Mouse (Mus musculus) CH12.LX (cell line): ENCODE data around the gene Sema6d. TPM values are rescaled to one million over a fixed set of nuclear protein-coding genes. Genes with fewer than 3 reads are reported as not detected.

Experiments
- DNase-seq: peaks from one replicate; pipeline ENCODE4 v3.0.0-alpha.2; 2013; ENCODE audit errors: extremely low read depth
- H3K27ac ChIP-seq: 2 replicates; pipeline ENCODE4 v1.5.1; 2012; ENCODE audit warnings: low read depth, mild to moderate bottlenecking, control low read depth, moderate library complexity; ENCODE audit not compliant: insufficient read depth
- H3K27me3 ChIP-seq: replicated peaks from 2 replicates; pipeline ENCODE3; 2012; ENCODE audit warnings: inconsistent platforms
- H3K36me3 ChIP-seq, 2 experiments: replicated peaks in 1 of 2; 2 replicates each; pipeline versions ENCODE3 to v1.6.1; 2012; ENCODE audit warnings: inconsistent platforms in 1 of 2, low read length in 1 of 2, mild to moderate bottlenecking in 1 of 2, mixed read lengths in 1 of 2, moderate library complexity in 1 of 2; ENCODE audit not compliant: control insufficient read depth in 1 of 2, insufficient read depth in 1 of 2
- H3K4me1 ChIP-seq, 2 experiments: 2 replicates each; pipeline ENCODE4 v1.6.1; 2012; ENCODE audit warnings: inconsistent platforms in 1 of 2, moderate library complexity in 1 of 2; ENCODE audit not compliant: insufficient read depth in 2 of 2, control insufficient read depth in 1 of 2
- H3K4me2 ChIP-seq: 2 replicates; pipeline ENCODE4 v1.6.1; 2012; ENCODE audit warnings: low read depth, mild to moderate bottlenecking, control low read depth; ENCODE audit not compliant: poor library complexity, insufficient read depth, severe bottlenecking
- H3K4me3 ChIP-seq, 3 experiments: fragments of 150-350 bp in 1 of 3; sonication (generic) in 1 of 3; replicated peaks in 1 of 3; 2 replicates each; pipeline versions ENCODE3 to v1.5.1; 2011 to 2012; ENCODE audit warnings: low read depth in 2 of 3, low read length in 2 of 3, mild to moderate bottlenecking in 2 of 3, moderate library complexity in 2 of 3, control low read depth in 1 of 3, improper control_type of control experiment in 1 of 3, inconsistent platforms in 1 of 3, mixed read lengths in 1 of 3; ENCODE audit not compliant: poor library complexity in 1 of 3
- H3K79me2 ChIP-seq: replicated peaks from 2 replicates; pipeline ENCODE4 v1.6.1; 2012; ENCODE audit warnings: mild to moderate bottlenecking, moderate library complexity; ENCODE audit not compliant: control insufficient read depth, poor library complexity, insufficient read depth, severe bottlenecking; ENCODE audit errors: extremely low read depth
- H3K9ac ChIP-seq: 2 replicates; pipeline ENCODE4 v1.6.1; 2012; ENCODE audit warnings: low read depth, mild to moderate bottlenecking, control low read depth, moderate library complexity; ENCODE audit not compliant: insufficient read depth
- H3K9me3 ChIP-seq: replicated peaks from 2 replicates; pipeline ENCODE3; 2012; ENCODE audit warnings: low read length, inconsistent platforms, mixed read lengths
- BHLHE40 ChIP-seq: IDR thresholded peaks from 2 replicates; pipeline ENCODE4 v1.6.1; 2011; ENCODE audit warnings: mild to moderate bottlenecking, low read depth, low read length, improper control_type of control experiment
- CHD1 ChIP-seq: IDR thresholded peaks from 2 replicates; pipeline ENCODE4 v1.6.1; 2012; ENCODE audit warnings: low read depth, low read length, improper control_type of control experiment, inconsistent platforms
- CHD2 ChIP-seq: IDR thresholded peaks from 2 replicates; pipeline ENCODE4 v1.6.1; 2011; ENCODE audit warnings: low read length, improper control_type of control experiment
- CTCF ChIP-seq, 2 experiments: IDR thresholded peaks in 1 of 2; conservative IDR thresholded peaks in 1 of 2; 2 replicates each; pipeline ENCODE4 v1.5.1; 2011 to 2012; ENCODE audit warnings: low read depth in 2 of 2, low read length in 2 of 2, improper control_type of control experiment in 1 of 2, inconsistent platforms in 1 of 2, mild to moderate bottlenecking in 1 of 2, moderate library complexity in 1 of 2
- E2F4 ChIP-seq: IDR thresholded peaks from 2 replicates; pipeline ENCODE4 v1.6.1; 2011; ENCODE audit warnings: low read depth, low read length, improper control_type of control experiment; ENCODE audit not compliant: insufficient replicate concordance
- ELF1 ChIP-seq: IDR thresholded peaks from 2 replicates; pipeline ENCODE4 v1.6.1; 2014; ENCODE audit warnings: low read depth, mild to moderate bottlenecking, inconsistent platforms, low read length, improper control_type of control experiment
- ETS1 ChIP-seq: conservative IDR thresholded peaks from 2 replicates; pipeline ENCODE4 v1.6.1; 2012; ENCODE audit warnings: low read depth, mild to moderate bottlenecking, inconsistent platforms, low read length, improper control_type of control experiment, moderate library complexity
- GABPA ChIP-seq: IDR thresholded peaks from 2 replicates; pipeline ENCODE4 v1.6.1; 2012; ENCODE audit warnings: low read depth, low read length, improper control_type of control experiment, inconsistent platforms; ENCODE audit not compliant: insufficient replicate concordance
- JUND ChIP-seq: conservative IDR thresholded peaks from 2 replicates; pipeline ENCODE4 v1.6.1; 2011; ENCODE audit warnings: low read depth, low read length, improper control_type of control experiment
- KAT2A ChIP-seq: IDR thresholded peaks from 2 replicates; pipeline ENCODE4 v1.6.1; 2012; ENCODE audit warnings: low read length, improper control_type of control experiment, inconsistent platforms; ENCODE audit not compliant: insufficient replicate concordance
- MXI1 ChIP-seq: IDR thresholded peaks from 2 replicates; pipeline ENCODE4 v1.6.1; 2011; ENCODE audit warnings: mild to moderate bottlenecking, low read depth, low read length, improper control_type of control experiment
- MYC ChIP-seq: IDR thresholded peaks from 2 replicates; pipeline ENCODE4 v1.6.1; 2011; ENCODE audit warnings: low read depth, mild to moderate bottlenecking, improper control_type of control experiment, low read length
- NRF1 ChIP-seq: IDR thresholded peaks from 2 replicates; pipeline ENCODE4 v1.6.1; 2014; ENCODE audit warnings: low read depth, mild to moderate bottlenecking, inconsistent platforms, low read length, improper control_type of control experiment, moderate library complexity
- PAX5 ChIP-seq: IDR thresholded peaks from 2 replicates; pipeline ENCODE4 v1.6.1; 2012; ENCODE audit warnings: low read length, inconsistent platforms, mixed read lengths
- POLR2AphosphoS2 ChIP-seq: IDR thresholded peaks from 2 replicates; pipeline ENCODE4 v1.6.1; 2011; ENCODE audit warnings: low read depth, low read length, improper control_type of control experiment
- RAD21 ChIP-seq: IDR thresholded peaks from 2 replicates; pipeline ENCODE4 v1.6.1; 2011; ENCODE audit warnings: low read depth, mild to moderate bottlenecking, low read length, improper control_type of control experiment, moderate library complexity
- RCOR1 ChIP-seq: conservative IDR thresholded peaks from 2 replicates; pipeline ENCODE4 v1.6.1; 2012; ENCODE audit warnings: low read depth, mild to moderate bottlenecking, inconsistent platforms, low read length, improper control_type of control experiment
- SIN3A ChIP-seq: IDR thresholded peaks from 2 replicates; pipeline ENCODE4 v1.6.1; 2012; ENCODE audit warnings: low read length, improper control_type of control experiment, inconsistent platforms
- TCF12 ChIP-seq: IDR thresholded peaks from 2 replicates; pipeline ENCODE4 v1.6.1; 2014; ENCODE audit warnings: low read depth, mild to moderate bottlenecking, inconsistent platforms, low read length, improper control_type of control experiment
- USF1 ChIP-seq: IDR thresholded peaks from 2 replicates; pipeline ENCODE4 v1.6.1; 2014; ENCODE audit warnings: low read depth, mild to moderate bottlenecking, inconsistent platforms, low read length, improper control_type of control experiment
- USF2 ChIP-seq: conservative IDR thresholded peaks from 2 replicates; pipeline ENCODE4 v1.6.1; 2011; ENCODE audit warnings: low read depth, low read length, improper control_type of control experiment
- ZC3H11A ChIP-seq: IDR thresholded peaks from 2 replicates; pipeline ENCODE4 v1.6.1; 2012; ENCODE audit warnings: low read depth, mild to moderate bottlenecking, inconsistent platforms, low read length, improper control_type of control experiment
- ZKSCAN1 ChIP-seq: IDR thresholded peaks from 2 replicates; pipeline ENCODE4 v1.6.1; 2012; ENCODE audit warnings: low read depth, inconsistent platforms, low read length, improper control_type of control experiment, borderline replicate concordance
- ZNF384 ChIP-seq: IDR thresholded peaks from 2 replicates; pipeline ENCODE4 v1.6.1; 2012; ENCODE audit warnings: low read depth, low read length, improper control_type of control experiment, inconsistent platforms
- dilution Hi-C: fragments of 300-500 bp; cut with MboI; formaldehyde crosslinking; loops from 2 replicates; pipeline ENCODE4 v1.14.3; 2020; ENCODE audit warnings: low sequenced_read_pairs; ENCODE audit not compliant: extremely low pct_unique_long_range_greater_than_20kb, extremely low pct_ligation_motif_present
- in situ Hi-C: fragments of 300-500 bp; cut with MboI; formaldehyde crosslinking; loops from 3 replicates; pipeline ENCODE4 v1.14.3; 2019; ENCODE audit warnings: low sequenced_read_pairs, low pct_ligation_motif_present, low pct_unique_long_range_greater_than_20kb, mixed read lengths
- polyA plus RNA-seq: library from polyadenylated mRNA; unstranded; fragments of >175 nt; gene quantifications from 2 replicates; pipeline ENCODE4 v1.2.1, GENCODE M21; 2012; ENCODE audit warnings: low read depth; ENCODE audit not compliant: insufficient read length
- total RNA-seq, 2 experiments: library from RNA; depleted of rRNA; stranded (reverse); fragments of 300-350 nt in 1 of 2; fragments of >200 nt in 1 of 2; gene quantifications; 2 replicates each; pipeline ENCODE4 v1.2.3; 2012 to 2014

Gene Sema6d
- total and polyA plus RNA-seq, 3 experiments = not detected

- no peak for DNase-seq
- Histone ChIP-seq H3K4me1 (no peaks in the 10 kb centered on the region), H3K36me3 (no peaks in the 10 kb centered on the region), H3K27me3 (no peaks in the 10 kb centered on the region), H3K4me2 (no peak overlapping the region), H3K4me3 (no peak overlapping the region), H3K9ac (no peak overlapping the region), H3K27ac (no peak overlapping the region), H3K9me3 (peaks cover 42% of the 10 kb centered on the region), H3K79me2 (no peaks in the 10 kb centered on the region)
- in situ Hi-C loops (no loop called here), dilution Hi-C loops (no loop called here)
- no peak for TF ChIP-seq KAT2A
- no peak for TF ChIP-seq NRF1
- no peak for TF ChIP-seq ZKSCAN1
- no peak for TF ChIP-seq CHD2
- no peak for TF ChIP-seq ZNF384
- TF ChIP-seq PAX5 = no peak
- TF ChIP-seq USF2 = no peak
Observed at GRCm38 (mm10) chr2:124388269-124388668, 298.5 kb downstream of the Sema6d start.

- Histone ChIP-seq H3K27ac (no peak overlapping the region), H3K4me1 (no peaks in the 10 kb centered on the region), H3K4me2 (no peak overlapping the region), H3K27me3 (no peaks in the 10 kb centered on the region), H3K79me2 (no peaks in the 10 kb centered on the region), H3K36me3 (no peaks in the 10 kb centered on the region), H3K9ac (no peak overlapping the region), H3K9me3 (peaks cover 50% of the 10 kb centered on the region), H3K4me3 (no peak overlapping the region)
- TF ChIP-seq ETS1 = no peak
- no peak for TF ChIP-seq RCOR1
- no peak for TF ChIP-seq RAD21
- no peak for TF ChIP-seq JUND
- TF ChIP-seq TCF12 = no peak
- TF ChIP-seq BHLHE40 = no peak
- no peak for TF ChIP-seq KAT2A
- TF ChIP-seq ZC3H11A = no peak
- no peak for TF ChIP-seq CTCF (conservative IDR thresholded peaks at IDR 0.05 in 1 of 2, IDR thresholded peaks at IDR 0.05 in 1 of 2; ENCODE audit: low read depth in 2 of 2, low read length in 2 of 2)
- TF ChIP-seq POLR2AphosphoS2 = no peak
- TF ChIP-seq USF1 = no peak
- TF ChIP-seq CHD1 = no peak
- TF ChIP-seq ELF1 = no peak
- no peak for TF ChIP-seq SIN3A
- no peak for TF ChIP-seq ZKSCAN1
- no peak for TF ChIP-seq E2F4
- TF ChIP-seq GABPA = no peak
- no peak for TF ChIP-seq MYC
- TF ChIP-seq PAX5 = no peak
- TF ChIP-seq MXI1 = no peak
- in situ Hi-C loops = no loop called here
- dilution Hi-C loops = no loop called here
- no peak for DNase-seq
Observed at GRCm38 (mm10) chr2:124396733-124397132, 307.0 kb downstream of the Sema6d start.
